Mouse (Mus musculus): ENCODE data around the gene Zfp704. TPM values are rescaled to one million over a fixed set of nuclear protein-coding genes. Genes with fewer than 3 reads are reported as not detected.
"Not testable (repeated sequence)": the region's sequence is repeated elsewhere in the genome, so short reads cannot be mapped to it uniquely, and the experiment has no call there.

Gene Zfp704
- polyA plus RNA-seq, 1 experiment: 0.08 TPM

DNA sequence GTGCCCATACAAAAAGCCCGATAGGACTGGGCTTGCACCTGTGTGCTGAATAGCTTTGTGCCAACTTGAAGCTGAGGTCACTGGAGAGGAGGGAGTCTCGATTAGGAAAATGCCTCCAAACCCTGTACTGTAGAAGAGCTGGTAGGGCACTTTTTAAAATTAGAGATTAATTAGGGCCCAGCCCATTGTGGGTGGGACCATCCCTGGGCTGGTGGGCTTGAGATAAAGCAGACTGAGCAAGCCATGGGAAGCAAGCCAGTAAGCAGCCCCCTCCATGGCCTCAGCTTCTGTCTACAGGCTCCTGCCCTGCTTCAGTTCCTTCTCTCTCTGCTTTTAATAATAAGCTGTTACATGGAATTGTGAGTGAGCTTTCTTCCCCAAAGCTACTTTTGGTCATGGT lies 26.4 kb downstream of the Zfp704 start:
- Histone ChIP-seq H3K4me1 (ENCODE audit: control insufficient read depth) (peaks cover 65% of the 10 kb centered on the region), H3K4me3 (replicated peaks) (no peak overlapping the region), H3K36me3 (ENCODE audit: control insufficient read depth) (peaks cover 4% of the 10 kb centered on the region), H3K9me3 (ENCODE audit: control insufficient read depth, low read length) (no peaks in the 10 kb centered on the region; the same call in 1 of the 2 replicates), H3K27me3 (ENCODE audit: control insufficient read depth) (no peaks in the 10 kb centered on the region)
- TF ChIP-seq TAL1 (IDR thresholded peaks at IDR 0.05; ENCODE audit: low read length) (no peak), GATA1 (IDR thresholded peaks at IDR 0.05; ENCODE audit: low read length) (no peak)

DNA sequence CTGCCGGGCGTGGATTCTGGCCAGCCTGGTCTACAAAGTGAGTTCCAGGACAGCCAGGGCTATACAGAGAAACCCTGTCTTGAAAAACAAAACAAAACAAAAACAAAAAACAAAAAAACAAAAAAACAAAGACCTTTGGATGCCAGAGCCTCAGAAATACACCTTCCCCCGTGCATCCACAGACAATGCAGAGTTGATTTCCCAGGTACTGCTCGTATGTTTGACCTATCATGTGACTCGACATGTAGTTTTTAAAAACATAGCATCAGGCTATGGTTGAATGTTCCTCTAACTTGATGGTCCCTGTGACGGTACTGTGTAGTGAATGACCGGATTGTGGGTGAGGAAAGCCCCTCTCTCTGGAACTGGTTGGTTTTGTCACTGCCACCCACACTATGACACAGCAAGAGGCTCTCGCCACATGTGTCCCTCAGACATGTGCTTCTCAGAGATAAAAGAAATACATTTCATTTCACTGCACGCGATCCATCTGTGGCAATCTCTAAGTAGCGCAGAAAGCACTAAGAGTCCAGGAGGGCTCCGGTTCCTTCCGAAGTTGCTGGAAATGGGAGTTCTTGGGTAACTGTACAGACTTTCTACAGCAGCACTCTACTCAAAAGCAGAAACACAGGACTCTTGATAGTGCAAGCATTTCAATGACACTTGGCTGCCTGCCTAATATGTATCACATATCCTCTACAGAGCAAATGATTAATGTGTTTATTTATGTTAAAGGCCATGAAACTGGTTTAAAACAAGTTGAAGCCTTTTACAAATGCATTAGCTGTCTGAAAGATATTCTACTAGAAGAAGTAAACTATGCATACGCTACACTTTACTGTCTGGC lies 28.7 kb downstream of the Zfp704 start:
- H3K36me3 ChIP-seq (ENCODE audit: control insufficient read depth): peaks cover 4% of the 10 kb centered on the region; the same call in 1 of the 2 replicates
- H3K4me1 ChIP-seq (ENCODE audit: control insufficient read depth): peaks cover 76% of the 10 kb centered on the region
- peak overlapping the region; percentile 46 for H3K4me3 ChIP-seq (replicated peaks)
- H3K9me3 ChIP-seq (ENCODE audit: control insufficient read depth, low read length): no peaks in the 10 kb centered on the region
- TF ChIP-seq GATA1 (IDR thresholded peaks at IDR 0.05; ENCODE audit: low read length): peak; percentile 54; the same call in 1 of the 2 replicates
- peak; percentile 98 for TF ChIP-seq TAL1 (IDR thresholded peaks at IDR 0.05; ENCODE audit: low read length)
- no peaks in the 10 kb centered on the region for H3K27me3 ChIP-seq (ENCODE audit: control insufficient read depth)

DNA sequence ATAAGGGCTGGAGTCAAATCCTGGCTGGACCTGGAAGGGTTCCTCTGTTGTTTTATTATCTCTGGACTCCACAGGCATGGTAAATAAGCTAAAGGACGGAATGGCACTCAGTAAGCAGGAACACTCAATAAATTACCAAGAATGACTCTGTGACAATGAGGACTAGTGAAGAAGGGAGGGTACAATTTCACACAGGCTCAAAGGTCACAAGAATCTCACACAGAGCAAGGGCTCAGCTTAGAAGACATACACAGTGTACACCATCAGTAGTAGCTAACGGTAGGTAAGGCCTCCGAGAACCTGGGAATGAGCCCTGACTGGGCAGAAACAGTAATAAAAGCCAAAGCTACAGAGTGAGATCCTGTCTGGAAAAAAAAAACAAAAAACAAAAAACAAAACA lies 29.8 kb downstream of the Zfp704 start:
- Histone ChIP-seq H3K9me3 (ENCODE audit: control insufficient read depth, low read length) (no peaks in the 10 kb centered on the region), H3K27me3 (ENCODE audit: control insufficient read depth) (no peaks in the 10 kb centered on the region), H3K4me1 (ENCODE audit: control insufficient read depth) (peaks cover 79% of the 10 kb centered on the region), H3K4me3 (replicated peaks) (no peak overlapping the region), H3K36me3 (ENCODE audit: control insufficient read depth) (peaks cover 4% of the 10 kb centered on the region; the same call in 1 of the 2 replicates)
- TF ChIP-seq GATA1 (IDR thresholded peaks at IDR 0.05; ENCODE audit: low read length) (no peak), TAL1 (IDR thresholded peaks at IDR 0.05; ENCODE audit: low read length) (no peak)

DNA sequence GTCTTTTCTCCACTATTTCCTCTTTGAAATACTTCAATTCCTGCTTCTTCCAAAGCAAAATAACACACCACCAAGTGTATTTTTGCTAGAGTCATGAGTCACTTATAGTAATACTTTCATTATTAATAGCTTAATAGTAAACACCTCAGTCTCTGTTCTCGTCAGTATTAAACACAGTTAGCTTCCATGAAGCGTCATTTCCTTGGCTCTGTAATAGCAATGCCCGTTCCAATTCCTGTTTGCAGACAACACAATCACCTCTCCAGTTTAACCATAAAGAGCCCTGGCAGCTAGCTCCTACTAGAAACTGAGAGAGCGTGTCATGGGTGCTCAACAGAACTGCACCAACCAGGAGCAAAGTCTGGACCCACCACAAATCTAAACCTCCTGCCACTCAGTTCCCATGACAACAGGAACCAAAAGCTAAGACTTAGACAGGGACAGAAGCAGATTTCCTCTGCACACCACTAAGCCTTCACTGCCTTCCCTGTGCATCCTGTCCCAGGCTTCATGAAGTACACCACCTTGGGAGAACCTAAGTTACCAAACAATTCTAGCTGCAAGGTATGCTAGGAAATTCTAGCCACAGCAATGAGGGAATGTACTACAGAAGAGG lies 30.7 kb downstream of the Zfp704 start:
- TF ChIP-seq TAL1 (IDR thresholded peaks at IDR 0.05; ENCODE audit: low read length) (no peak), GATA1 (IDR thresholded peaks at IDR 0.05; ENCODE audit: low read length) (no peak)
- peaks cover 82% of the 10 kb centered on the region for H3K4me1 ChIP-seq (ENCODE audit: control insufficient read depth)
- H3K36me3 ChIP-seq (ENCODE audit: control insufficient read depth): peaks cover 4% of the 10 kb centered on the region; the same call in 1 of the 2 replicates
- H3K9me3 ChIP-seq (ENCODE audit: control insufficient read depth, low read length): no peaks in the 10 kb centered on the region
- H3K27me3 ChIP-seq (ENCODE audit: control insufficient read depth): no peaks in the 10 kb centered on the region
- no peak overlapping the region for H3K4me3 ChIP-seq (replicated peaks)

DNA sequence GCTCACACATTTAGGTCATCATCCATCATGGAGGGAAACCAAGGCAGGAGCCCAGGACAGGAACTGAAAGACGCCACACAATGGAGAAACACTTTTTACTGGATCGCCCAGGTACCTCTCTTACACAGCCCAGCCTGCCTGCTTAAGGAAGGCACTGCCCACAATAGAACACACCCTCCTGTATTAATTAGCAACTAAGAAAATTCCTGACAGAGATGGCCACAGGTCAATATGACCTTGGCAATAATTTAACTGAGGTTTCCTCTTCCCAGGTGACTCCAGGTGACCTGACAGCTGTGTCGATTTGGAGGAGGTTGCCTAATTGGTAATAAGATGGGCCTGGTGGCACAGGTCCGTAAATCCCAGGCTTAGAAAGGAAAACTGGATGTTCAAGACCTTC lies 33.0 kb downstream of the Zfp704 start:
- TF ChIP-seq TAL1 (IDR thresholded peaks at IDR 0.05; ENCODE audit: low read length): no peak
- no peak for TF ChIP-seq GATA1 (IDR thresholded peaks at IDR 0.05; ENCODE audit: low read length)
- no peaks in the 10 kb centered on the region; the same call in 1 of the 2 replicates for H3K36me3 ChIP-seq (ENCODE audit: control insufficient read depth)
- H3K27me3 ChIP-seq (ENCODE audit: control insufficient read depth): no peaks in the 10 kb centered on the region
- H3K4me3 ChIP-seq (replicated peaks): no peak overlapping the region
- H3K4me1 ChIP-seq (ENCODE audit: control insufficient read depth): peaks cover 77% of the 10 kb centered on the region
- no peaks in the 10 kb centered on the region for H3K9me3 ChIP-seq (ENCODE audit: control insufficient read depth, low read length)

DNA sequence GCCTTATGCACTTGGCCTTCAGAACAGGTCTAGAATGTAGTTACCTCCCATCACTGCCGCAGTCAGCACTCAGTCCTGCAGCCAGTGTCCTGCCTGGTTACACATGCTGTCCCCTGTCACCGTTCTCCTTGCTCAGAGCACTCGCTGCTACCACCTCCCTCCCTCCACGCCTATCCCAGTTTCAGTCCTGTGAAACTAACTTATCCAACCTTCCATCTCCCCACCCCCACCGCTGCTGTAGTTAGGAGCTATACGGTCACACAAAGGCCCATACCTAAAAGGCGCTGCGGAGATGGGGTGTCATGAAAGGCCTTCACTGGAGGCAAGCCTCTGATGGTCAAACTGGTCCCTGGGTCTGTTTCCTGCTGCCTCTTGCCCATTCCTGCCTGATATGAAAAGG lies 35.6 kb downstream of the Zfp704 start:
- no peaks in the 10 kb centered on the region for H3K27me3 ChIP-seq (ENCODE audit: control insufficient read depth)
- peaks cover 60% of the 10 kb centered on the region for H3K4me1 ChIP-seq (ENCODE audit: control insufficient read depth)
- no peaks in the 10 kb centered on the region; the same call in 1 of the 2 replicates for H3K36me3 ChIP-seq (ENCODE audit: control insufficient read depth)
- no peaks in the 10 kb centered on the region; the same call in 1 of the 2 replicates for H3K9me3 ChIP-seq (ENCODE audit: control insufficient read depth, low read length)
- peak overlapping the region; percentile 10 for H3K4me3 ChIP-seq (replicated peaks)
- no peak for TF ChIP-seq TAL1 (IDR thresholded peaks at IDR 0.05; ENCODE audit: low read length)
- TF ChIP-seq GATA1 (IDR thresholded peaks at IDR 0.05; ENCODE audit: low read length): no peak

DNA sequence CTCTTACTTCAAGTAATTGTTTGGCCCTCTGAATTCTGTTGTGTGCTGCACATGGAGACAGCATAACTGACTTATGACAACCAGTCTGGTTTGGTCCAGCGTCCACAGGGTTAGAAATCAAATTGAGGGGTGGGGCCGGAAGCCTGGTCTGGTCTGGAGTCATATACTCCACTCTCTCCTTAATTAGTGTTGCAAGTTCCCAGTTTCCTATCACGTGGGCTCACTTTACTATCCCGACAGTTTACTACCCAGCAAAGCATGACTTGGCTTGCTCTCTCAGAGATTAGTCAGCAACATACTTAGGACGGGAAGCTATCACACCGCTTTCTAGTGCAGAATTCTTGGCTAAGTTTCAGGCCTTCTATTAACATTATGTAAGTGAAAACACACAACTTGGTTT lies 36.3 kb downstream of the Zfp704 start:
- no peaks in the 10 kb centered on the region; the same call in 1 of the 2 replicates for H3K9me3 ChIP-seq (ENCODE audit: control insufficient read depth, low read length)

DNA sequence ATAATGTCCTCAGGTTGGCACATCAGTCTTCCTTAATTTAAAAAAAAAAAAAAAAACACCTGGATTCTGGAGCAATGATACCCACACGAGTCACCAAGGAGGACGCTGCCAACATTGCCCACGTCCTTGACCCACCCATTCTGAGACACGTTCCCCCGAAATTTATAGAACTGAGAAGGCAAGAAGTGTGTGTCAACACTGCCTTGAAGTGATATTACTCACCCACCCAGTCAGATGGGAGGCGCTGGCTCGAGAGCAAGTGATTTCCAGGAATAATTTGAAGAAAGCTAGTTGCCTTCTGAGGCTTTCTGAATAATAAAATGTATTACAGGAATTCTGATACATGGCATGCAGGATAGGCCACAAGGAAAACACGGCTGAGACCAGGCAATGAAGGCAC lies 37.6 kb downstream of the Zfp704 start:
- H3K36me3 ChIP-seq (ENCODE audit: control insufficient read depth): no peaks in the 10 kb centered on the region; the same call in 1 of the 2 replicates
- H3K4me1 ChIP-seq (ENCODE audit: control insufficient read depth): peaks cover 45% of the 10 kb centered on the region
- H3K4me3 ChIP-seq (replicated peaks): no peak overlapping the region
- H3K9me3 ChIP-seq (ENCODE audit: control insufficient read depth, low read length): no peaks in the 10 kb centered on the region; the same call in 1 of the 2 replicates
- no peaks in the 10 kb centered on the region for H3K27me3 ChIP-seq (ENCODE audit: control insufficient read depth)
- TF ChIP-seq GATA1 (IDR thresholded peaks at IDR 0.05; ENCODE audit: low read length): no peak
- TF ChIP-seq TAL1 (IDR thresholded peaks at IDR 0.05; ENCODE audit: low read length): no peak

More for the DNA sequence above, 36.3 kb downstream of the Zfp704 start:
- no peak overlapping the region for H3K4me3 ChIP-seq (replicated peaks)
- H3K4me1 ChIP-seq (ENCODE audit: control insufficient read depth): peaks cover 53% of the 10 kb centered on the region
- TF ChIP-seq TAL1 (IDR thresholded peaks at IDR 0.05; ENCODE audit: low read length) (no peak), GATA1 (IDR thresholded peaks at IDR 0.05; ENCODE audit: low read length) (no peak)
- no peaks in the 10 kb centered on the region for H3K27me3 ChIP-seq (ENCODE audit: control insufficient read depth)
- no peaks in the 10 kb centered on the region; the same call in 1 of the 2 replicates for H3K36me3 ChIP-seq (ENCODE audit: control insufficient read depth)

DNA sequence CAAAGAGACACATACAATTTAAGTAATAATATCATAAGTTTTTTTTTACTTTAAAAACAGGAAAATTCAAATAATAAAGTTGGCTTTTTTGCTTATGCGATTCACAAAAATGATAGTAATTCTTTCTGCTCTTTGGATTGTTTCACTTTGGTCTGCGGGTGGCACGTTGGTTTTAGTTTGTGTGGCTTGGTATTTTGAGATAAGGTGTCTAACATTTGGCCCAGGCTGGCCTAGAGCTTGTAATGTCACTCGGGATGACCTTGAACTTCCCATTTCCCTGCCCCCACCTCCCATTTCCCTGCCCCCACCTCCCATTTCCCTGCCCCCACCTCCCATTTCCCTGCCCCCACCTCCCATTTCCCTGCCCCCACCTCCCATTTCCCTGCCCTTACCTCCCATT lies 39.1 kb downstream of the Zfp704 start:
- Histone ChIP-seq H3K36me3 (ENCODE audit: control insufficient read depth) (no peaks in the 10 kb centered on the region; the same call in 1 of the 2 replicates), H3K4me1 (ENCODE audit: control insufficient read depth) (peaks cover 49% of the 10 kb centered on the region), H3K9me3 (ENCODE audit: control insufficient read depth, low read length) (no peaks in the 10 kb centered on the region; the same call in 1 of the 2 replicates), H3K4me3 (replicated peaks) (no peak overlapping the region), H3K27me3 (ENCODE audit: control insufficient read depth) (no peaks in the 10 kb centered on the region)
- TF ChIP-seq GATA1 (IDR thresholded peaks at IDR 0.05; ENCODE audit: low read length) (no peak), TAL1 (IDR thresholded peaks at IDR 0.05; ENCODE audit: low read length) (no peak)

DNA sequence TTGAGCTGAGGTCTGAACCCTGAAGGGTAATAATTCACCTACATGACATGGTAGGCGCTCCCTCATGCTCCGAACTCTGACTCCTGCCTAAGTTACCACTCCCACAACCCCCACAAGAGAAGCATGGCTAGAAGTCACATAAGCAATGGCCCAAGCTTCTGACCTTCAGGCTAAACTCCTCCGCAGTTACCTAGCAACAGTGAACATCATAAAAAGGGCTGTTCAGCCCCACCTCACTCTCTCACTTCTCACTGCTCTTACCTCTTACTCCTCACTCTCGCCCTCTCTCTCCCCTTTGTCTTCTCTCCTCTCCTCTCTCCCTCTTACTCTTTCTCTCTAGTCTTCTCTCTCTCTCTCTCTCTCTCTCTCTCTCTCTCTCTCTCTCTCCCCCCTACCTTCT lies 40.2 kb downstream of the Zfp704 start:
- H3K9me3 ChIP-seq (ENCODE audit: control insufficient read depth, low read length); H3K4me3 ChIP-seq (replicated peaks); H3K36me3 ChIP-seq (ENCODE audit: control insufficient read depth); H3K27me3 ChIP-seq (ENCODE audit: control insufficient read depth): not testable (repeated sequence)
- H3K4me1 ChIP-seq (ENCODE audit: control insufficient read depth): peaks cover 43% of the 10 kb centered on the region
